Mouse (Mus musculus) bone marrow macrophage, adult 2 months (primary cell): ENCODE data around the gene Meioc. TPM values are rescaled to one million over a fixed set of nuclear protein-coding genes. Genes with fewer than 3 reads are reported as not detected.
"Not testable (repeated sequence)": the region's sequence is repeated elsewhere in the genome, so short reads cannot be mapped to it uniquely, and the experiment has no call there.

Experiments used
- H3K27ac ChIP-seq: 2 replicates; pipeline ENCODE4 v1.5.1; 2012; ENCODE audit warnings: low read depth, low read length; ENCODE audit not compliant: insufficient read depth
- H3K4me1 ChIP-seq: 2 replicates; pipeline ENCODE4 v1.6.1; 2012; ENCODE audit warnings: low read length; ENCODE audit not compliant: control insufficient read depth, insufficient read depth
- H3K4me3 ChIP-seq: 2 replicates; pipeline ENCODE4 v1.5.1; 2012; ENCODE audit warnings: mild to moderate bottlenecking, low read length, moderate library complexity; ENCODE audit not compliant: insufficient read depth
- CTCF ChIP-seq: IDR thresholded peaks from 2 replicates; pipeline ENCODE4 v1.5.1; 2012; ENCODE audit warnings: low read depth, mild to moderate bottlenecking, low read length, moderate library complexity
- POLR2A ChIP-seq: IDR thresholded peaks from 2 replicates; pipeline ENCODE4 v1.6.1; 2012; ENCODE audit warnings: mild to moderate bottlenecking, low read depth, low read length, borderline replicate concordance
- polyA plus RNA-seq: library from polyadenylated mRNA; stranded (reverse); fragments of >200 nt; gene quantifications from 2 replicates; pipeline ENCODE4 v1.2.4, GENCODE M21; 2012; ENCODE audit not compliant: missing spikeins, insufficient read depth, insufficient read length

The Meioc gene
- polyA plus RNA-seq, 1 experiment = not detected

DNA sequence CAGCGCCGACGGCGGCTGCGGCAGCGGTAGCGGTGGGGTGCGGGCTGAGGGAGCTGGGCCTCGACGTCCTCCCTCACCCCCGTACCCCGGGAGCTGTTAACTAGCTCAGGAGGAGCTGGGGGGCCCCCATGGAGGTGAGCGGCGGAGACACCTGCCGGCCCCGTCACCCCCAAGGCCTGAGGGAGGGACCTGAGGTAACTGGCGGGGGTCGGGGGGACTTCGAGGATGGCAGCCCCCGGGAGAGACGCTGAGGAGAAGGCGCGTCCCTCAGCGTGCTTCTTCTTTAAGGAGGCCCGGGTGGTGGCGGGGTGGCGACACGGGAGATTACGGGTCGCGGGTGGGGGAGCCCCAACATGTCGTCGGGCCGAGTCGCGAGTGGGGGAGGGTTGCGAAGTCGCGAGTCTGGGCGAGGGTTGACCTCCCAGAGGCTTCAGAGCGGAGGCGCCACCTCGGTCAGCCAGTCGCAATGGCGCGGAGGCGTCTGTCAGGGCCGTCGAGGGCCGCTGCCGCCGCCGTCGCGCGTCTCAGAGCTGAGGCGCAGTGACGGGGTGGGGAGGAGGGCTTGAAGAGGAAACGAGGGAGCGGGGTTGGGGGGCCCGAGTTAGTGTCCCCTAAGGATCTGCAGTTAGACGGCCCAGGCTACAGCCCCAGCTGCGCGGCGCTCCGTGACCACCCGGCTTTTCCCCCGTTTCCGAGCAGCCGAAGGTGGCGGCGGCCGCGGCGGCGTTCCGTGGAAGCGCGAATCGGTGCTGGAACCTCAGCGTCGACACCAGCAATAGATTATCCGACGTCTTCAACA, 2.3 kb downstream of the Meioc start:
- H3K4me3 ChIP-seq = no peak overlapping the region
- TF ChIP-seq POLR2A = no peak
- TF ChIP-seq CTCF = no peak
- no peaks in the 10 kb centered on the region for H3K4me1 ChIP-seq

GRCm38 (mm10) chr11:102690162-102690561, 26.6 kb downstream of the Meioc start:
- TF ChIP-seq POLR2A (no peak), CTCF (peak; percentile 75)
- no peaks in the 10 kb centered on the region for H3K4me1 ChIP-seq

More for the DNA sequence above, 2.3 kb downstream of the Meioc start:
- no peak overlapping the region for H3K27ac ChIP-seq

GRCm38 (mm10) chr11:102695289-102695688, 31.8 kb downstream of the Meioc start:
- peaks cover 13% of the 10 kb centered on the region for H3K4me1 ChIP-seq
- TF ChIP-seq POLR2A = no peak

More at GRCm38 (mm10) chr11:102690162-102690561, 26.6 kb downstream of the Meioc start:
- Histone ChIP-seq H3K4me3 (no peak overlapping the region), H3K27ac (no peak overlapping the region)

DNA sequence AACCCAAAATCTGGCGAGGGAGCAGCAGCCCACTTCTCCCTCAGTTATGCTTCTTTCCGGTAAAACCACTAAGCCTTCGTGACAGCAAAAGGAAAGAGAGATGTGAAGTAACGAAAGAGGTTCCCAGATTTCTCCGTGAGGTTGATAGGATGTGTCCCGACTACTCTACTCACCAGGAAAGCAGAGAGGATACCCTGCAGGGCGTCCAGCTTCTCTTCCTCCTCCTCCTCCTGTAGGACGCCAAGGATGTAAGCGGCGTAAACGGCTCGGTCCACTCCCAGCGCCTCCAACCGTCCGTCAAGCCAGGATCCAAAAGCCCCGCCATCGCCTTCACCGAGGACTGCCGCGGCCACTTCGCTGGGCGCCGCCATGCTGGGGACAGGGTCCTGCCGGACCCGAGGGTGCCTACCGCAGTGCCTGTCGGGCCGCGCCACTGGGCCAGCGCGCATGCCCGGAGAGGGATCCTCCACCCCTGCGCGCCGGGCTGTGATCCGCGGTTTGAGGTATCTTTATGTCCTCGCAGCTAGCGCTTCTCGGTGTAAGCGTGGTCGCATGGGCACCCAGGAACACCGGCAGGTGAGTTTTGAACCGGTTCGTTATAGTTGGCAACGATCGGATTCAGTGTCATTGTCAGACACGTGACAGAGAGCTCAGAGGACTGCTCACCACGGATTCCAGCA, 34.0 kb downstream of the Meioc start, which contains the start of gene Ccdc43:
Gene Ccdc43, minus strand, starts transcription at position 445 of the 680 bp plus-strand sequence.
- H3K4me3 ChIP-seq = peak within 1 kb of the TSS; percentile 80
- peak within 1 kb of the TSS; percentile 38 for H3K27ac ChIP-seq

More at GRCm38 (mm10) chr11:102695289-102695688, 31.8 kb downstream of the Meioc start:
- H3K27ac ChIP-seq = no peak overlapping the region
- H3K4me3 ChIP-seq = no peak overlapping the region

DNA sequence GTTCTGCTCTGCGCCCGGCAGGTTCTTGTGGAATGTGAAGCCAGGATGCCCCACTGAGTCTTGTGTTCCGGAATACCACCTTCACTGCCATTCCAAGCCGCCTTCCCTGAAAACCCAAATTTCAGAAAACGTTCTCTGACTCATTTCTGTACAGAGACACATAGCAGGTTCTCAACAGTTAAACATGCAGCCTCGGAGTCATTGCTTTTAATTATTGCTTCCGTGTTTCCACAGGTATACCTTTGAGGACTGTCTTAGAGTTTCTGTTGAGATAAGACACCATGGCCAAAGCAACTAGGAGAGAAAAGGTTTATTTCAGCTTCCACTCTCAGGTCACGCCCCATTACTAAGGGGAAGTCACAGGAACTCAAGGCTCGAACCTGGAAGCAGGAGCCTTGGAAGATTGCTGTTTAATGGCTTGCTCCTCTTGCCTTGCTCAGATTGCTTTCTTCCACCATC, 34.5 kb downstream of the Meioc start:
- no peak for TF ChIP-seq CTCF
- no peak for TF ChIP-seq POLR2A
- H3K4me3 ChIP-seq = peak overlapping the region; percentile 80
- H3K27ac ChIP-seq = peak overlapping the region; percentile 38
- H3K4me1 ChIP-seq = peaks cover 13% of the 10 kb centered on the region

More for the DNA sequence above, 34.0 kb downstream of the Meioc start, which contains the start of gene Ccdc43:
- peaks cover 13% of the 10 kb centered on the region for H3K4me1 ChIP-seq
- TF ChIP-seq CTCF = no peak
- peak; percentile 87; the same call in 1 of the 2 replicates for TF ChIP-seq POLR2A

GRCm38 (mm10) chr11:102702206-102702605, 38.7 kb downstream of the Meioc start:
- not testable (repeated sequence) for H3K4me1 ChIP-seq, H3K4me3 ChIP-seq, H3K27ac ChIP-seq

GRCm38 (mm10) chr11:102712411-102712810, 48.9 kb downstream of the Meioc start:
- Histone ChIP-seq H3K4me3 (no peak overlapping the region), H3K27ac (no peak overlapping the region), H3K4me1 (no peaks in the 10 kb centered on the region)
- TF ChIP-seq CTCF = no peak
- no peak for TF ChIP-seq POLR2A

DNA sequence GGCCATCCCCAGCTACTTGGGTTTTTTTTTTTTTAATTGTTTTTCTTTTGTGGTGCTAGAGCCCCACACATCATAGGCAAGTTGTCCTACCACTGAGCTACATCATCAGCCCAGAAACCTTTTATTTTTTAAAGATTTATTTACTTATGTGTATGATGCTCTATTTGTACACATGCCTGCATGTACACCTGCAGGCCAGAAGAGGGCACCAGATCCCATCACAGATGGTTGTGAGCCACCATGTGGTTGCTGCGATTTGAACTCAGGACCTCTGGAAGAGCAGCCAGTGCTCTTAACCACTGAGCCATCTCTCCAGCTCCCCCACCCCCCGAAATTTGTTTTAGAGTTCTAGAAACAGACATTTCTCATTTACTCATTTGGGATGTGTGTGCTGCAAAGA, 51.1 kb downstream of the Meioc start:
- TF ChIP-seq CTCF = 0 out of 2 replicates have a peak, but pooled peaks have one; percentile 11
- H3K27ac ChIP-seq, H3K4me3 ChIP-seq, H3K4me1 ChIP-seq: not testable (repeated sequence)

DNA sequence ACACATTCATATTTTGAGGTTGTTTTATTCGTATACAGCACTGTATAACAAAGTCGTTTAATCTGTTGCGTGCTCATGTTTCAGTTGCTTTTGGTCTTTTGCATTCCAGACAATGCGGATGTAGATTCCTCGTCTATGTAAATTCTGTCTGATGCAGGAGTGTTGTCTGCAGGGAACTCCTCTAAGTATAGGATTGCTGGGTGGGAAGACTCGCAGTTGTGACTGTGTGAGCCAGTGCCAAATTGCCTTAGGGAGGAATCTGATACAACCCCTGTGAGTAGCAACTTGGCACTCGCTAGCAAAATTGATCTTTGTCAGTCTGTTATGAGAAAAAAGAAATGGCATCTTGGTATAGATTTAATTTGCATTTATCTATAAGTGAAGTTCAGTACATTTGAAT, 52.6 kb downstream of the Meioc start:
- no peak overlapping the region for H3K4me3 ChIP-seq
- no peaks in the 10 kb centered on the region for H3K4me1 ChIP-seq
- no peak for TF ChIP-seq CTCF
- no peak for TF ChIP-seq POLR2A
- no peak overlapping the region for H3K27ac ChIP-seq

GRCm38 (mm10) chr11:102725574-102725973, 62.1 kb downstream of the Meioc start:
- TF ChIP-seq POLR2A = no peak
- no peak for TF ChIP-seq CTCF
- Histone ChIP-seq H3K4me1 (no peaks in the 10 kb centered on the region), H3K27ac (no peak overlapping the region), H3K4me3 (no peak overlapping the region)
